Mouse (Mus musculus) bone marrow, adult 2 months (tissue): ENCODE data around the gene Yif1a.

ENCODE experiments used
- CTCF ChIP-seq: fragments of 200-500 bp; IDR thresholded peaks from 2 replicates; pipeline ENCODE4 v1.5.1; 2011; ENCODE audit warnings: low read length, control low read depth; ENCODE audit not compliant: control insufficient read depth, insufficient read depth
- POLR2A ChIP-seq: fragments of 200-500 bp; IDR thresholded peaks from 2 replicates; pipeline ENCODE4 v1.6.1; 2011; ENCODE audit warnings: low read depth, mild to moderate bottlenecking, control low read depth, low read length, borderline replicate concordance; ENCODE audit not compliant: control insufficient read depth

- TF ChIP-seq CTCF (no peak), POLR2A (no peak)
These were observed 6.5 kb downstream of the Yif1a start for GRCm38 (mm10) chr19:5094746-5095417.
